Mouse (Mus musculus) B cell, adult (primary cell): ENCODE measurements around the gene H2afy2. TPM values are rescaled to one million over a fixed set of nuclear protein-coding genes. Genes with fewer than 3 reads are reported as not detected.

Experiments used
- total RNA-seq: library from RNA; stranded (reverse); gene quantifications from 4 replicates; pipeline ENCODE4 v1.2.4, GENCODE M21; 2023; ENCODE audit not compliant: inconsistent age

The H2afy2 gene
- total RNA-seq = not detected in 4 replicates

DNA sequence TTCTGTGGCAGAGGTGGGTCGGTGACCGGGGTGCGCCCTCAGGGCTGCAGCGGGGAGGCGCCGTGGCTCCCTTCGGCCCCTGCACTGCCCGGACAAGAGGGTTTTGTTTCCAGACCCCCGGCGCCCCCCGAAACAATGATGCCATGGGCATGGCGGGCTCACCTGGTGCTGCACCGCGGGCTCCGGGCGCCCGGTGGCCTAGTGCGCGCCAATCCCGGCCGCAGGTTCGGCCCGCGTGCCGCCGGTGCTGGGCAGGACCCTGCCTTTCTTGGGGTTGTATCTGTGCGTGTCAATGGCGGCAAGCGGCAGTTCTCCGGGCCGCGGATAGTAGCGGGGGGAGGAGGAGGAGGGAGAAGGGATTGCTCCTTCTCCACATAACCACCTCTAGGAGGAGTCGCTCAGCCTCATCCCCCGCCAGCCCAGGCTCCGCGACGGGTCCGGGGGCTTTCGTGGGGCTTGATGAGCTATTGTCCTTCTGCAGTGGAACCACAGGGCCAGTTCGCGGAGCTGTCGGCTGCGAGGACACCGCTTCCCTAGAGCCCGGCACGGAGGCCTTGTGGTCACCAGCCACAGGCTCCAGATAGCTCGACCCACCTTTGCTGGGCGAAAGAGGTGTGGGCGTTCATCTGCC lies at the start of gene H2afy2:
H2afy2 (minus strand) TSS at position 527 of the 631 bp plus-strand sequence.

DNA sequence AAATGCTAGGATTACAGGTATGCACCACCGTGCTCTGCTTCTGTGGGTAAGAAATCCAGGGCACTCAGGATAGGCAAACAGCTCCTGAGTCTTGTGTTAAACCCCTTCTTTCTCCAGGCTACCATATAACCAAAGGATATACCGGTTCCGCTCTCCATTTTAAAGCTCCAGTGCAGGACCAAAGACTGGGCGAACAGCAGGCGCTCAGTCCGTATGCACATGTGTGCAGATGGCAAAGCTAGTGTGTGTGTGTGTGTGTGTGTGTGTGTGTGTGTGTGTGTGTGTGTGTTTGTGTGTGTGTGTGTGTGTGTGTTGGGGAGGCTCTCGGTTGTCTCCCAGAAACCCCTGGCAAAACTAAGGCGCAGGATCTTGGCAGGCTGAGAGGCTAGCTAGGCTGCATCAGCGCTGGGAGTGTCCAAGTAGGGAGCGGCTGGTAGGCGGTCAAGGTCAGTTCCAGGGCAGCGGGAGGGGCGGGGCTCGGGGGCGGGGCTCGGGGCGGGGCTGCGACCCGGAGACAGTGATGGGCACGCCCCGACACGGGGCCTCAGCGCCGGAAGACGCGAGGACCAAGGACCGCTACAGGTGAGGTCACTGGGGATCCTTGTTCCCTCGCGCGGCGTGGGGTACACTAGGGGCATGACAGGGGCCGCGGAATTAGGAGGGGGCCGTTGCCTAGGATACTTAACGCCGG lies 69.0 kb downstream of the H2afy2 start, which contains the start of gene Aifm2:
Aifm2 (plus strand) TSS at position 493 of the 691 bp plus-strand sequence.

DNA sequence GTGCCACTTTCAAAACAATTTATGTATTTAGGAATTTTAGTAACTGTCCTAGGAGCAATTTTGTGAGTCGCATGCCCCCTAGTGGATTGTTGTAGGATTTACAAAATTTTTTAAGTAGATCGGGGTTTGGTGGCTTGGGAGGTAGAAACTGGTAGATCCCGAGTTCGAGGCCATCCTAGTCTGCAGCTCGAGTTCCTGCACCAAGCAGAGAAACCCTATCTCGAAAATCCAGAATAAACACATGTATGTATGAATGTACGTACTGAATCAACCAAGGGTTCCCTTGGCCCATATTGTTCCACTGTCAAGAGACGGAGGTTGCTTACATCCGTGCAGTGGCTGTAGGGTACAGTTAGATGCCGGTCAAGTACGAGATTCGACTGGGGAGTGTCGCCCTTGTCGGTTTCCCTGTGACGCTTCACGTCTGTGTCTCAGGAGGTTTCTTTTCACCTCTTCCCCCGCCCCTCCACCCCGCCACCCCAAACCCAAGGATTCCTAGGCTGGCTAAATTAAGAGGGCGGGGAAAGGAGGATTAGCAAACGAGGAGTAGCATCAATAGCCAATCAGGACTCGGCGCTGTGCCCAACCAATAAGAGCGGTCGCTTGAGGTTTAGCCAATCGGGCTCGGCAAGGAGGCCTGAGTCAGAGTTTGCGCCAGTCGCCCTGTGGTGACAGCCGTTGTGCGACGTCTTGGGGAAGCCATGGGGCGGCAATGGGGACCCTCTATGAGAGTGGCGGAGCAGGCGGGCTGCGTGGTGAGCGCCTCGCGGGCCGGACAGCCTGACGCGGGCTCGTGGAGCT lies 88.9 kb downstream of the H2afy2 start, which contains the start of gene Tysnd1:
Tysnd1 (plus strand) TSS at position 645 of the 801 bp plus-strand sequence.

Other genes with a start within 250 kb of the H2afy2 start
- not detected in 4 replicates for gene Npffr1, start 188.7 kb downstream of the H2afy2 start, total RNA-seq
- gene Ppa1, start 135.6 kb downstream of the H2afy2 start, total RNA-seq = 17.2 to 26.2 TPM (median 20.9 TPM) in 4 replicates
- 237 to 266 TPM (median 244 TPM) in 4 replicates for gene Sar1a, start 103.8 kb downstream of the H2afy2 start, total RNA-seq
- gene Tysnd1, start 88.6 kb downstream of the H2afy2 start, total RNA-seq = 25.8 to 29.2 TPM (median 27.6 TPM) in 4 replicates
- gene Aifm2, start 68.9 kb downstream of the H2afy2 start, total RNA-seq = 1.7 to 3.6 TPM (median 3.0 TPM) in 4 replicates
- gene Col13a1, start 195.0 kb upstream of the H2afy2 start, total RNA-seq = not detected in 4 replicates